Mouse (Mus musculus) ES-Bruce4 (cell line): ENCODE data around the gene Spink8.

Experiments used
- CTCF ChIP-seq: IDR thresholded peaks from one replicate; pipeline ENCODE4 v1.8.1; 2011; ENCODE audit warnings: low read depth, low read length
- EP300 ChIP-seq: IDR thresholded peaks from 2 replicates; pipeline ENCODE4 v1.6.1; 2011; ENCODE audit warnings: low read depth, low read length; ENCODE audit not compliant: insufficient read depth
- POLR2A ChIP-seq: IDR thresholded peaks from one replicate; pipeline ENCODE4 v1.8.1; 2011; ENCODE audit warnings: low read length; ENCODE audit not compliant: insufficient read depth

- TF ChIP-seq EP300, result no peak
- peak; percentile 73 for TF ChIP-seq CTCF
- no peak for TF ChIP-seq POLR2A
Measured at GRCm38 (mm10) chr9:109798051-109798450, 14.0 kb upstream of the Spink8 start.
